Mouse (Mus musculus): ENCODE data around the gene Opa3.

Gene Opa3

DNA sequence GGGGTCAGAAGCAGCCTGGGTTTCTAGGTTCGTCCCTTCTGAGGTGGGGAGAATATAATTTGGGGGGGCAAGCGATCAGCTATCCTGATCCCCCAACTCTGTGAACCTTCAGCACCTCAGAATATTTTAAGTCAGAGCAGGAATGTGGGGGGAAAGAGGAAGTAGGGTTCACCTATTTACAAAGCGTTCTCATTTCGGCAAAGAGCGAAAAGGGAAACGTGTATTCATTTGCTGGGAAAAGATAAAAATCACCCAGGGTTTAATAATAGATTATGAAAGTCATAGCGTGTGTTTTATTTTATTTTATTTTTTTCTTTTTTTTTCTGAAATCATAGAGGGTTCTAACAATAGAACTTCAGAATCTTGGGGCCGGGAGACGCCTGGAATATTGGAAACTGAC, 13.2 kb upstream of the Opa3 start:
- DNase-seq (ENCODE audit: low read depth) = no peak

DNA sequence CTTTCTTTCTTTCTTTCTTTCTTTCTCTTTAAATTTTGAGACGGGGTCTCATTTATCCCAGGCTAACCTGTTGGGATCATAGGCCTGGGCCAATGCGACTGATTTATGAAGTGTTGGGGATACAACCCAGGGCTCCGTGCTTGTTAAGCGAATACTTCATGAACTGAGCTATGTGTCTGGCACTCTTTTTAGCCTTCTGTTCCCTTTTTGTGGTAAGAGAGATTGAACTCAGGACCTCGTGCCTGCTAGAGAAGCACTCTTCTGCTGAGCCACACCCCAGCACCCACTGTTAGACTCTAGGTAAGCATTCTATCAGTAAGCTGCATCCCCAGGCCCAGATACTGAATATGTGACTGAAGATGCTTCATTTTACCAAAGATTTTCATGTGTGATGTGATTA, 10.6 kb upstream of the Opa3 start:
- DNase-seq (ENCODE audit: low read depth) = no peak

DNA sequence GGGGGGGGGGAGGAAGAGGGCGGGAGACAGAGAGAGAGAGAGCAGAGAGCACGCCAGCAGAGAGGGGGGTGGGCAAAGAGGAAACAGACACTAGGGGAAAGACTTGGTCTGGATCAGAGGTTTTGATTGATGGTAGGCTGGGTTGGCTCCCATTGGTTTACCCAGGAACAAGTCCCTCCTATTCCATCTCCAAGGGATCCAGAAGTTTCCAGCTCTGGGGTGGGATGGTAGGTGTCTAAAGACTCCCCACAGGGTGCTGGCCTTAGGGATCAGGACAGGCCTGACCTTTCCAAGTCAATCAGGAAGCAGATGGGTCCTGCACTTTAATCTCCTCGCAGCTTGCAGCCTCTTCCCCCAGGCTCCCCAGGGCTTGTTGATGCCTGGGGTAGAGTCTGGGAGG, 10.2 kb upstream of the Opa3 start:
- DNase-seq (ENCODE audit: low read depth) = no peak

DNA sequence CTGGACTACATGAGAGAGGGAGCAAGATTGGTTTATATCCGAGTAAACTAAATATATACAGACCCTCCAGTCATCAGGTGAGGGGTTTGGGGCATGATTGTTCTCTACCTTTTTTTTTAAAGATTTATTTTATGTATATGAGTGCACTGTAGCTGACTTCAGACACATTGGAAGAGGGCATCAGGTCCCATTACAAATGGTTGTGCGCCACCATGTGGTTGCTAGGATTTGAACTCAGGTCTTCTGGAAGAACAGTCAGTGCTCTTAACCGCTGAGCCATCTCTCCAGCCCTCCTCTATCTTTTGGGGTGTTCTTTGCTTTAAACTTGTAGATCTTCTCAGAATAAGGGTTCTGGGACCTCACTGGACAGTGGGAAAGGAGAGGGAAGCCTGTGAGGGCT, 8.1 kb upstream of the Opa3 start:
- no peak for DNase-seq (ENCODE audit: low read depth)

DNA sequence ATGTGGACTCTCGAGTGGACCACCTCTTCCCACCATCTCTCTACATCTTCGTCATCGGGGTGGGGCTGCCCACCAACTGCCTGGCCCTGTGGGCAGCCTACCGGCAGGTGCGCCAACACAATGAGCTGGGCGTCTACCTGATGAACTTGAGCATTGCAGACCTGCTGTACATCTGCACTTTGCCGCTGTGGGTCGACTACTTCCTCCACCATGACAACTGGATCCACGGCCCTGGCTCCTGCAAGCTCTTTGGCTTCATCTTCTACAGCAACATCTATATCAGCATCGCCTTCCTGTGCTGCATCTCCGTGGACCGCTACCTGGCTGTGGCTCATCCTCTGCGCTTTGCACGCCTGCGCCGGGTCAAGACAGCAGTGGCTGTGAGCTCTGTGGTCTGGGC, 5.9 kb upstream of the Opa3 start:
- DNase-seq (ENCODE audit: low read depth) = no peak

DNA sequence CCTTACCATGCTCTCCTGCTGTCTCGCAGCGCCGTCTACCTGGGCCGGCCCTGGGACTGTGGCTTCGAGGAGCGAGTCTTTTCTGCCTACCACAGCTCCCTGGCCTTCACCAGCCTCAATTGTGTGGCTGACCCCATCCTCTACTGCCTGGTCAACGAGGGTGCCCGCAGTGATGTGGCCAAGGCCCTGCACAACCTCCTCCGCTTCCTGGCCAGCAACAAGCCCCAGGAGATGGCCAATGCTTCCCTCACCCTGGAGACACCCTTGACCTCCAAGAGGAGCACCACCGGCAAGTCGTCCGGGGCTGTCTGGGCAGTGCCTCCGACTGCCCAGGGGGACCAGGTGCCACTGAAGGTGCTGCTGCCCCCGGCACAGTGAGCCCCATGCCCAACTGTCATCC, 5.3 kb upstream of the Opa3 start:
- no peak for DNase-seq (ENCODE audit: low read depth)

DNA sequence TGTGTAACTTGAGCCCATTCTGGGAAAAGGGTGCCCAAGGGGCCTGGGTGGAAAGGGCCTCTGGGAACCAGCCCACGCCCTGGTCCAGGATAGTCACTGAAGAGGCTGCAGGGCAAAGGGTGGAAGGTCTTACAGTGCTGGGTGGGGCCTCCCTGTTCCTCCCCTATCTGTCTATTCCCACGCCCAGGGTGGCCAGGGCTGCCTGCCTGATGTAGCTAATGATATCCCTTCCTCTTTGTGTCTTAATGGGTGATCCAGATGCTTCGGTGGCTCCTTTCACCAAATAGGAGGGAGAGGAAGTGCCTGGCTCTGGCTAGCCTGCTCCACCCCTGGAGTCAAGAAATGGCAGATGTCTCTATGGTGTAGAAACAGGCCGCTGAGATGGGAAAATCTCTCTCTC, 3.2 kb upstream of the Opa3 start:
- DNase-seq (ENCODE audit: low read depth) = no peak

DNA sequence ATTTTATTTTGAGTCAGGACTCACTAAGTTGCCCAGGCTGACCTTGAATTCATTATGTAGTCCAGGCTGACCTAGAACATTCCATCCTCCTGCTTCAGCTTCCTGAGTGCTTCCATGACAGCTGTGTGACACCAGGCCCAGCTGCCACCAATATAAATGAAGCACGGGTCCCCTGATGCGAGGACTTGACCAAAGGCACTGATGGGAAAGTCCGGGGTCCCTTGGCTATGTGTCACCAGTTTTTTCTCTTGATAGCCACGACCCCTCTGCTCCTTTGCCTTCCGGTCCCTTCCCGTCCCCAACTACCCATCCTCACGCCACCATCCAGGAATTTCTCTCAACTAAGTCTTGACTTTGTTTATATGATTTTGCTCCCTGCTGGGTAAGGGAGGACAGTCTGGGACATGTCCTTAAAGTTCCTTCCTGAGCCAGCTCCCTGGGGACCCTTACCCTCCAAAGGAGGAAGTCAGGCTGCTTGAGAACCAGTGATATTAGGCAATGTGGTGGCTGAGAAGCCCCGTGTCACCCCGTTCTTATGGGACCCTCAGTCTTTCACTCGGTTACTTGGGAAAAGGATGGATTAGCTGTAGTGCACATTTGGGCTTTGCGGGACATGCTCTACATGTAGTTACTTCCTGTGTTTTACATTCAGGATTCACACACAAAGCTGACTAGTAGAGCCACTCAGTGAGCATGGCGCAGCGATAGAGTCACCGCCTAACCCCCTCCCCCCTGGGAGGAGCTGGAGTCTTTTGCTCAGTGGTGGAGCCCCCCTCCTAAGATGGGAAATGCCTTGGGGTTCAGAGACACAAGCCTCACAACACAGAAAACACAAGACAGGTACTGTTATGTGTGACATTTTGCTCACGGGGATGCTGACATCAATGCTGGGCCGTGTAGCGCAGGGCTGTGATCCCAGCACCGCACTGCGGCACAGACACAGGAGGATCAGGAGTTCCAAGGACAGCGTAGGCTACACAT, 1.0 kb upstream of the Opa3 start:
- DNase-seq (ENCODE audit: low read depth) = no peak

DNA sequence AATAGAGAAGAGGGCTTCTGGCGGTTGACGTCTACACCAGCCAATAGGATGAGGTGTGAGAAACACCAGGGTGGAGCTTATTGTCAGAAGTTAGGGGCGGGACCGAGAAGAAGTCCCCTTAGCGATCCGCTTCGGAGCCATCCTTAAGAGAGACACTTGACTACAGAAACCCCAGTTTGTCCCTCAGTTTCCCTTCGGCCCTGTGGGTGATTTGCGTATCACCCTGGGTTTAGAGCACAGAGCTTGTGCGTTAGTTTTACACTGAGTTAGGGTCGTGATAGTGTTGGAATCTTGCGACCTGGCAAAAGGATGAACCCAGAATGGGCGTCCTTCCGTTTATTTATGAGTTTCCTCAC, 637 bp downstream of the Opa3 start:
- no peak for DNase-seq (ENCODE audit: low read depth)

DNA sequence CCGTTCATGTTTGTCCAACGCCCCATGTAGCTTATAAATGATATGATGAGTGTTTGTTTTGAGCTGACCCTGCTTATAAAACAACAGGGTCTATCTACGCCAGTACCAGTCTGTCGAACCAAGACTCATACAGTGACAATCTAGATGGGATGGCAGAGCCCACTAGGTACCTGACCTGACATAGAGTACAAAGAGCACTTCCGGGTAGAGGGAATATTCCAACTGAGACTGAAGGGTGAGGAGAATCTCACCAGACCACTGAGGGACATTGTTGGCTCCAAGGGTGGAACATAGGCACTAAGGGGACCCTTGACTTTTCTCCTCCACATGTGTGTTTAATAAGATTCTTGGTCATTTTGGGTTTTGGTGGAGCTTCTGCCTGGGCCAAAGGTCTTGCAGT, 1.3 kb downstream of the Opa3 start:
- no peak for DNase-seq (ENCODE audit: low read depth)

DNA sequence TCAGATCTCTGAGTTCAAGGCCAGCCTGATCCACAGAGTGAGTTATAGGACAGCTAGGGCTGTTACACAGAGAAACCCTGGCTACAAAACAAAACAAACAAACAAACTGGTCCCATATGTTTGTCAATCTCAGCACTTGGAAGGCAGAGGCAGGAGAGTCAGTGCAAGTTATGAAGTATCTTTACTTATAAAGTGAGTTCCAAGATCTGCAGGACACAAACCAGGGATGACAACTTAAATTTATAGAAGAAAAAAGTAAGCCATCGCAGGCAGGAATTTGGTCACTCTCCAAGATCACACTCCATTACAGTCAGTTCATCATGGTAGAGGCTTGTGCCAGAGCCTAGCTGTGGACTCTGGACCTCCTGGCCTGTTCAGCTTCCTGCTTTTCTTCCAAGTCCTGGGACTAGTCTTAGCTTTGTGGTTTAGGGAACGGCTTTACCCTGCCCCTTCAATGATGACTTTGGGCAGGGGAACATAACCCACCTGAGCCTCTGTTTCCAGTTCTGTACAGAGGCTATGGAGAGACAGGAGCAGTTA, 2.0 kb downstream of the Opa3 start:
- DNase-seq (ENCODE audit: low read depth) = no peak

DNA sequence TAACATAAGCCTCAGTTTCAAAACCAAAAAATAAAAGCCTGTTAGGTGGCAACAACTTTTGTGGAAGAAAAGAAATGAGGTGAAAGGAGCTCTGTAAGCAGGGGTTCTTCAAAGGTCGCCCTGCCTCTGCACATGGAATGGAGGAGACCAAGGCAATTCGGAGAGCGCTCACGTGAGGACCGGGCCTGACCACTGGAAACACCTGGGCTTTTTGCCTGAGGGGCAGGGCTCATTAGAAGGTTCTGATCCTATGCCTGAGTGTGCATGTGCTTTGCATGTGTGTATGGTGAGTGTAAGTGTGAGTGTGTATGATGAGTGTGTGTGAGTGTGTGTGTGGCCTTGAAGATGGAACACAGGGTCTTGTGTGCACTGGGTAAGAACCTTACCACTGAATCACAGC, 2.8 kb downstream of the Opa3 start:
- DNase-seq (ENCODE audit: low read depth) = no peak

DNA sequence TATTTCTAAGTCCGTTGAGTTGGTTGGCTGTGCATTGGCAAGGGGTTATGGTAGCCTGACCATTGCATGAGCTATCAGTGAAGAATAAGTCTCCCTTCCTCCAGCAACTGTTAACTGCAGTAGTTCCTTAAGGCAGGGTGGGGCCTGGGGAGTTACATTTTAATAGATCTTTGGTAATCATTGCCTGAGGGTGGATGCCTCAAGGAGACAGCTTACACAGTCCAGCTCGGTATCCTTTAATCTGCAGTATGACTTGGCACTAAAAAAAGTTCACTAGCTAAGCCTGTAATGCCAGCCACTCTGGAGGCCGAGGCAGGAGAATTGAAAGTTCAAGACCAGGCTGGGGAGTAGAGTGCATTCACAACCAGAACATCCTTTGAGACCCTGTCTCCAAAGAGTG, 3.7 kb downstream of the Opa3 start:
- no peak for DNase-seq (ENCODE audit: low read depth)

DNA sequence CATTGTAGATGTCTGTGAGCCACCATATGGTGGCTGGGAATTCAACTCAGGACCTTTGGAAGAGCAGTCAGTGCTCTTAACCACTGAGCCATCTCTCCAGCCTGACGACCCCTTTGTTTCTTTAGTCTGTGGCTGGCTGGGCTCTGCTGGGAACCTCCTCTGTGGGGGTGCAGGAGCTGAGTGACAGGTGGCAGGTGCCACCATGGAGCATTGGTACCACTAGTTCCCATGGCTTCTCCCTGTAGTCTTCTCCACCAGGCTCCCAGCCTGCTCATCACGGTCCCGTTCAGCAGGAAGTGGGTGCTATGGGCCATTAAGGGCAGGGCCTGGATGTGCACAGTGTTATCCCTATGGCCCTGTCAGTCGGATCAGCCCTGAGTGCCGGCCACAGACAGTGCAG, 6.5 kb downstream of the Opa3 start:
- no peak for DNase-seq (ENCODE audit: low read depth)

DNA sequence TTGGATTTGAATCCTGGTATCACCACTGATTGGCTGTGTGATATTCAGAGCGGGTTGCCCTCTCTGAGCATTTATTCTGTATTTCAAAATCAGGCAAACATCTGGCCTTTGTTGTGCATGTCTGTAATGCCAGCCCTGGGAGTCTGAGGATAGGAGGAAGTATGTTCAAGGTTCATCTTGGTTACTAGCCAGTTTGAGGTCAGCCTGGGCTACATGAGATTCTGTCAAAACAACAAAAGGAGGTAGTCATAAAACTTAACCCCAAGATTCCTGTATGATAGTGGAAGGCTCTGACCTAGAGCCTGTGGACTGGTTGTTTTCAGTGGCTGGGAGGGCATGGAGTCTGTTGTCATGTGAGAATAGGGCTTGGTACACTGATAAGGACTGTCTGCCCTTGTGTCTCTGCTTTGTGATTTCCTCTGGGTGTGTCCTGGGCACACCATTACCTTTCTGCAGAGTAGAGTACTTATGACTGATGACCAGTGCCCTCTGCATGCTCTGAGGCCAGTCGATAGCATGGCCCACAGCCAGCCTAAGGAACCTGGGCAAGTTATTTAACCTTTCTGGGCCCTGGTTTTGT, 7.0 kb downstream of the Opa3 start:
- no peak for DNase-seq (ENCODE audit: low read depth)

DNA sequence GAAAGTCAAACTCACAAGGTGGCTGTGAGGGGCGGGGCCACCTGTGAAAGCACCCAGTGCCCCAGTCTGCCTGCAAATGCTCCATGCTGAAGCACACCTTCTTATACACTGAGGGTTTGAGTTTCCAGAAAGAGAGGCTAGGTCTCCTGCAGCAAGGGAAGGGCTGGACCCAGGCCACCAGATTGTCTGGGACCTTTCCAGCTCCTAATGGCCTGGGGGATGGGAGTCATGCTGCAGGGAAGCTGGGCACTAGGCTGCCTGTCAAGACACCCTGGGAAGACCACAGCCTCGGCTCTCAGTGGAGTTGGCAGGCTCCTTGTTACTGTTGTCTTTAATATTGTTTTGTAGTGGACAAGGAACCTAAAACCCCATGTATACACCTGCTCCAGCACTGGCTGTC, 8.3 kb downstream of the Opa3 start:
- DNase-seq (ENCODE audit: low read depth) = no peak

DNA sequence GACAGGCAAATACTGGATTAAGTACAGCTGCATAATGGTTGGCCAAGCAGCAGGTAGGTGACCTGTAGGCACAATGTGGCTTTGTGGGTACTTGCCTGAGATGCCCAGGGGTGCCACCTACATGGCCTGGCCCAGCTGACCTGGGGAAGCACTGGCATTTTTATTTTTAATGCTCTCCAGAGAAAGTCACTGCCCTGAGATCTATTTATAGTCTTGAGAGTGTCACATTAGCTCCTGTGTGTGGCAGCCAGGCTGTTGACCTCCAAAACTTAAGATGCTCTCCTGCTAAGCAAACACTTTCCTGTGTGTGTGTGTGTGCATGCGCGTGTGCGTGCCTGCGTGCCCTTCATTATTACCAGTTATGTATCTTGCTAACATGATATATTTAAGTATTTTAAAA, 10.2 kb downstream of the Opa3 start:
- DNase-seq (ENCODE audit: low read depth) = no peak

DNA sequence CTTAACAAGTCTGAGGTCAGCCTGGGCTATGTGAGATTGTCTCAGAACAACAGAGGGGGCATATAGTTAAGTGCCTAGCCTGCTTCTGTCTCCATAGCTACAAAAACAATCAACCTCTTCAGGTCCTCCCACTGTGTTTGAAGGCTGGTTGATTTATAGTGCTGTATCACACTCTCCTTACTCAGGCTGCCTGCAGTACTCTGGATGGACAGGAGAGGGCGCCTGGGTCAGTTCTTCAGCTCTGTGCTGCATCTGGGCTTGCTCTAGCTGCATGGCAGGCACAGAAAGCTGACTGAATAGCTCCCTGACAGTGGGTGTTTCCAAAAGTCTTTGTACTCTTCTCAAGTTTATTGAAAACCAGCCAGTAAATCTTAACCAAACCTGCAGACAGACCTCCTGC, 11.3 kb downstream of the Opa3 start:
- peak; percentile 90 for DNase-seq (ENCODE audit: low read depth)

DNA sequence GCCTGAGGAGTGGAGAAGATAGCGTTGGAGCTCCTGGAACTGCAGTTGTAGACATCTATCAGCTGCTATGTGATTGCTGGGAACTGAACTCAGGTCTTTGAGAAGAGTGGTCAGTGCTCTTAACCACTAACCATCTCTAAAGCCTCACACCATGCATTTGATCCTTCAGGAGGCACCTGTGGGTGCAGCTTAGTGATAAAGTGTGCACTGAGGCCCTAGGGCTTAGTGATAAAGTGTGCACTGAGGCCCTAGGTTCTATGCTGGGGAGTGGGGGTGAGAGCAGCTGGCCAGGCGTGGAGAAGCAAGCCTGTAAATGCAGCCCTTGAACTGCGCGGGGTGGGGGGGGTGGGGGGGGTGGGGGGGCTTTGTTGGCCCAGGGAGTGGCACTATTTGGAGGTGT, 11.9 kb downstream of the Opa3 start:
- DNase-seq (ENCODE audit: low read depth) = no peak

DNA sequence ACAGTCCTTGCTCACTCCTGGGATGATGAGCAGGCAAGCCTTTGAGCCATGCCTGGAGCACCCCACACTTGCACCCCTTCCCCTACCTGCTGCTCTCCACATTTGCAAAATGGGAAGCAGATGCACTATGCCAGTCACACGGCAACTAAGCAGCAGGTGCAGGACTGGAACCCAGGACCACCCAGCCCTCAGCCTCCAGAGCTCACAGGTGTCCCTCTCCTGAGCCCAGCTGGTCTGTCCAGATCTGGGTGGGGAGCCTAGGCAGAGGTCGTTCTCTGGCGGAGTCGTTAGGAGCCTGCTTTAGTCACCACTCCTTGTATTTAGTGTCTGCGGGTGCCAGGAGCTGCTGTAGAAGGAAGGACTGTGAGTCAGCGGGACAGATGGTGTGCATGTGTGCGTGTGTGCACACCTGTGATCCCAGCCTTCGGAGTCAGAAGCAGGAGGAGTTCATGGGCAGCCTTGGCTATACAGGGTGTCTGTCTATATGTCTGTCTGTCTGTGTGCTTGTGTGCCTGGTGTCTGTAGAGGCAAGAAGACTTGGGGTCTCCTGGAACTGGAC, 12.8 kb downstream of the Opa3 start:
- DNase-seq (ENCODE audit: low read depth) = no peak

DNA sequence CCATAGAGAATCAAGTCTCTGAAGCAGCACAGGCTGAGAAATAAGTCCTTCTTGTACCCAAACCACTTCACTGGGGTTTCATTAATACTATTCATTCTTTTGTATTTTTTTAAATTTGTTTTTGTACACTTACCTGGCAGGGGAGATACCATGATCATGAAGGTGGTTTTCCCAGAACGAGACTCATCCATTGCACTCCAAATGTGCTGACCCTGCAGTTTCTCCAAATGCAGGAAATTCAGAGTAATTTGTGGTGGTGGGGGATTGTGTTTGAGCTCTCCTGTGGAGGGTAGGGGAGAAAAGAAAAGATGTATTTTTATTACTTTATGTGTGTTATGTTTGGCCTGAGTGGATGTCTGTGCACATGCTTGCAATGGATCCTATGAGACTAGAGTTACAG, 13.9 kb downstream of the Opa3 start:
- DNase-seq (ENCODE audit: low read depth) = no peak

DNA sequence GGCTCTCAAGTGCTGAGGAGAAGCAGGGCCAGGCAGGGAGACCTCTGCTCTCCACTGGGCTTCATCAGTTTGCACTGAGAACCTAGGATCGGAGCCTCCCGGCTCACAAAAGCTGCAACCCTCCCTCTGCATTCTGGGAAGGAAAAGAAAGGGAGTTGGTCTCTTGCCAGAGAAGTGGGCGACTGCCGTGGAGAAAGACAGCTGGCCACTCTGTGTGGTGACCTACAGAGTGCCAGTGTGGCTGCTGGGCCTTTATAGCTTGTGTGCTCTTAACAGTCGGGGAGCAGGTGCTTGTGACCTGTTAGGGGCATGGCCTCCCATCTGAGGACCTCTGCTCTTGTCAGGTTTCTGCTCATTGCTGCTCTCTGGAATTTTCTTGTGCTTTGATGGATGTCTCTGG, 15.7 kb downstream of the Opa3 start:
- DNase-seq (ENCODE audit: low read depth) = no peak

DNA sequence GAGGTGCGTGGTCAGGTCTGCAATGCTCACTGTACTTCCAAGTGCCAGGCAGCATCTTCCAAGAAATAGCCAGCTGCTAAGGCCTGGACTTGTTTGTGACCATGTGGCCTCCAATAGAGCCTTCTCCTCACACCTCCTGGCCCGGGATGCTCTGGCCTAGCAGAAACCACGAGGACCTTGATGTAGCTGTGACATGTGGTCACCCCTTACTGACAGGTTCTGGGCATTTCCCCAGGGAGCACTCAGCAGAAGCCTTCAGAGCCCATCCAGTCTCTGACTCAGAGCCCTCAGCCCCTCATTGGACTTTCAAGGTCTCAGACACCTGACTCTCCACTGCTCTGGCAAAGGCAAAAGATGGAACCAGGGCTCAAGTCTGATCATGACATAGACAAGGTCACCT, 16.9 kb downstream of the Opa3 start:
- DNase-seq (ENCODE audit: low read depth) = no peak
